Mouse (Mus musculus) kidney, embryonic 16.5 days (tissue): ENCODE measurements around the gene C1ra. TPM values are rescaled to one million over a fixed set of nuclear protein-coding genes. Genes with fewer than 3 reads are reported as not detected.
A peak's percentile ranks its signal among the peaks of the same experiment; 100 is the strongest.
"Not testable (repeated sequence)": the region's sequence is repeated elsewhere in the genome, so short reads cannot be mapped to it uniquely, and the experiment has no call there.

ENCODE experiments used
- ATAC-seq: fragments of 200-750 bp; cut with Nextera tagmentation; 2 replicates; pipeline ENCODE4 v1.8.0; 2017; ENCODE audit warnings: moderate TSS enrichment; ENCODE audit not compliant: low FRiP score, low TSS enrichment
- H3K27ac ChIP-seq: fragments of 300-500 bp; sonication (generic); 2 replicates; pipeline ENCODE4 v1.5.1; 2014; ENCODE audit warnings: low read length
- H3K27me3 ChIP-seq: fragments of 300-500 bp; sonication (generic); 2 replicates; pipeline ENCODE4 v1.6.1; 2014; ENCODE audit warnings: low read length, control low read depth, mixed read lengths; ENCODE audit not compliant: insufficient read depth
- H3K36me3 ChIP-seq: fragments of 300-500 bp; sonication (generic); 2 replicates; pipeline ENCODE4 v1.6.1; 2014; ENCODE audit warnings: low read length, control low read depth, mixed read lengths; ENCODE audit not compliant: insufficient read depth
- H3K4me1 ChIP-seq: fragments of 300-500 bp; sonication (generic); 2 replicates; pipeline ENCODE4 v1.6.1; 2014; ENCODE audit warnings: low read length, control low read depth, mixed read lengths; ENCODE audit not compliant: insufficient read depth
- H3K4me2 ChIP-seq: fragments of 300-500 bp; sonication (generic); replicated peaks from 2 replicates; pipeline ENCODE4 v1.6.1; 2014; ENCODE audit warnings: low read depth, low read length
- H3K4me3 ChIP-seq: fragments of 300-500 bp; sonication (generic); 2 replicates; pipeline ENCODE4 v1.5.1; 2014; ENCODE audit warnings: mild to moderate bottlenecking, low read length
- H3K9ac ChIP-seq: fragments of 300-500 bp; sonication (generic); replicated peaks from 2 replicates; pipeline ENCODE4 v1.6.1; 2014; ENCODE audit warnings: low read length
- H3K9me3 ChIP-seq: fragments of 300-500 bp; sonication (generic); 2 replicates; pipeline ENCODE4 v1.6.1; 2016; ENCODE audit warnings: low read length, control low read depth
- WGBS: fragments of 180-500 bp; shearing (Covaris S2); extraction: QIAGEN DNeasy Blood & Tissue Kit; methylation state at CpG from one replicate; pipeline ENCODE4 v1.1.7; 2014; 5-methylcytosine and 5-hydroxymethylcytosine counted together
- polyA plus RNA-seq: library from polyadenylated mRNA; unstranded; fragments of >200 nt; fragmentation: Nextera tagmentation; extraction: Ambion mirVana; gene quantifications from 2 replicates; pipeline ENCODE4 v1.2.1, GENCODE M21; 2015

C1ra gene
- polyA plus RNA-seq, 1 experiment from 2014 or later = 13.9 TPM

- not testable (repeated sequence) for H3K4me3 ChIP-seq, H3K36me3 ChIP-seq, H3K27ac ChIP-seq, H3K9ac ChIP-seq, H3K27me3 ChIP-seq, H3K9me3 ChIP-seq, H3K4me2 ChIP-seq, H3K4me1 ChIP-seq, ATAC-seq
- 89% methylated on average over 10 of the region's 11 CpGs for whole genome bisulfite sequencing
Observed at GRCm38 (mm10) chr6:124475335-124476075, 36.7 kb upstream of the C1ra start.

GRCm38 (mm10) chr6:124476216-124476615 lies 36.0 kb upstream of the C1ra start:
- Histone ChIP-seq H3K9me3 (no peaks in the 10 kb centered on the region), H3K4me1 (peaks cover 9% of the 10 kb centered on the region), H3K27ac (no peak overlapping the region), H3K27me3 (no peaks in the 10 kb centered on the region), H3K4me3 (no peak overlapping the region), H3K4me2 (no peak overlapping the region), H3K36me3 (no peaks in the 10 kb centered on the region), H3K9ac (no peak overlapping the region)
- no peak for ATAC-seq
- WGBS = 87% methylated on average over 7 of the region's 7 CpGs

DNA sequence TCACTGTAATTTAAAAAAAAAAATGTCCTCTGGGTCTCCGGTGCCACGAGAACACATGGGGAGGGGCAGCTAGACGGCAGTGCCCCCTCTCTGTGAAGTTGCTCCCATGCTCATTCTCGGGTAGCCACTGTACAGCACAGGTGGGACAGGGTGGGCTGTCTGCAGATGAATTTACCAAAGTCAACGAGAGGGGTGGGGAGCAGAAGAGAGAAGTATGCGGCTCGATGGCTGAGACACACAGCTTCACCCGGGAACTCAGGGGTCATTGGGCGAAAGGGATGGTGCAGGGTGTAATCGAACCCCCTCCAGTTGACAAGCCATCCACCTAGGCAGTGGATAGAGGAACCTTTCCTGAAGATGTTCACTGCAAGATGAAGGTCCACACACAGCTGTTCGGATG lies 35.4 kb upstream of the C1ra start:
- H3K27ac ChIP-seq = no peak overlapping the region
- no peak overlapping the region for H3K9ac ChIP-seq
- no peak overlapping the region for H3K4me3 ChIP-seq
- ATAC-seq = no peak
- WGBS = 77% methylated on average over 11 of the region's 11 CpGs
- H3K27me3 ChIP-seq = no peaks in the 10 kb centered on the region
- H3K4me2 ChIP-seq = no peak overlapping the region
- H3K9me3 ChIP-seq = no peaks in the 10 kb centered on the region
- no peaks in the 10 kb centered on the region for H3K36me3 ChIP-seq
- peaks cover 12% of the 10 kb centered on the region for H3K4me1 ChIP-seq

- Histone ChIP-seq H3K4me1 (peaks cover 12% of the 10 kb centered on the region), H3K9me3 (no peaks in the 10 kb centered on the region), H3K9ac (no peak overlapping the region), H3K36me3 (no peaks in the 10 kb centered on the region), H3K4me3 (no peak overlapping the region), H3K27me3 (no peaks in the 10 kb centered on the region), H3K27ac (no peak overlapping the region), H3K4me2 (no peak overlapping the region; the same call in 1 of the 2 replicates)
- no peak for ATAC-seq
- 52% methylated on average over 5 of the region's 5 CpGs for WGBS
Observed at GRCm38 (mm10) chr6:124477221-124477655, 35.0 kb upstream of the C1ra start.

DNA sequence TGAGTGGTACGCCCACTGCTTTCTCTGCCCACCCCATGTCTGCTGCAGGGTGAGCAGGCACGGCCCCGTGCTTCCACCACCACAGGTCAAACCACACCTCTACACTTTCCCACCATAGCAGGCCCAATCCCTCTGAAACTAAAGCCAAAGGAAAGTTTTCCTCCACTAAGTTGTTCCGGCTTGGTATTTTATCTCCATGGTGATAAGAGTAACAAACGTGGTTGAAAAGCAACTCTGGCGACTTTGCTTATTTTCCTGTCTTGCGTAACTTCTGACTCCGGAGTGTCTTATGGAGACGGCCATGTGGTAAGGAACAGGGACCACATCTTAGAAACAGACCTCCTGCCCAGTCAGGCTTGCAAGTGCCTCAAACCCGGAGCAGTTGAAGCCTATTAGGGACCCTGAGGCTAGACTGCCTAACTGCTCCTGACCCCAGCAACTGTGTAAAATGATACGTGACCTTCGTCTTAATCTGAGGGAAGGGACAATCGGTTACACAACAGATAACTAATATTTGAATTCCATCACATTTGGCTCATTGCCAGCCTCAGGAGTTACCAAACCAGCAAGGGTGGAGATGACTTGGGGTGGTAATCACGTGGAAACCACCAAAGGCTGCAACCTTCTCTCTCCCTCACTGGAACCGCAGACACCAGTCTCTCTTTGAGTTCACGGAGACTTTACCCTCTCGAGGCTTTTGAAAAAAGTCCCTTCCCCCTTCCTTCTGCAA lies 34.1 kb upstream of the C1ra start:
- no peaks in the 10 kb centered on the region for H3K27me3 ChIP-seq
- no peaks in the 10 kb centered on the region for H3K9me3 ChIP-seq
- no peaks in the 10 kb centered on the region for H3K36me3 ChIP-seq
- 49% methylated on average over 17 of the region's 17 CpGs for WGBS
- no peak overlapping the region for H3K4me3 ChIP-seq
- H3K27ac ChIP-seq = 0 out of 2 replicates have a peak overlapping the region, but pooled peaks have one; percentile 3
- H3K4me2 ChIP-seq = no peak overlapping the region
- H3K4me1 ChIP-seq = peaks cover 12% of the 10 kb centered on the region
- ATAC-seq = no peak
- no peak overlapping the region for H3K9ac ChIP-seq

GRCm38 (mm10) chr6:124478874-124479572 lies 33.2 kb upstream of the C1ra start:
- Histone ChIP-seq H3K4me3 (no peak overlapping the region), H3K9me3 (no peaks in the 10 kb centered on the region), H3K4me2 (no peak overlapping the region), H3K4me1 (peaks cover 12% of the 10 kb centered on the region), H3K27me3 (no peaks in the 10 kb centered on the region), H3K27ac (no peak overlapping the region), H3K9ac (no peak overlapping the region), H3K36me3 (no peaks in the 10 kb centered on the region)
- no peak for ATAC-seq
- WGBS = 90% methylated on average over 3 of the region's 3 CpGs

- no peak for ATAC-seq
- Histone ChIP-seq H3K9ac (no peak overlapping the region), H3K4me2 (no peak overlapping the region), H3K9me3 (no peaks in the 10 kb centered on the region), H3K4me3 (no peak overlapping the region), H3K27me3 (no peaks in the 10 kb centered on the region), H3K36me3 (no peaks in the 10 kb centered on the region), H3K27ac (no peak overlapping the region), H3K4me1 (peaks cover 12% of the 10 kb centered on the region)
- 80% methylated on average over 3 of the region's 3 CpGs for WGBS
Observed at GRCm38 (mm10) chr6:124479573-124479930, 32.7 kb upstream of the C1ra start.

GRCm38 (mm10) chr6:124480295-124480694 lies 31.9 kb upstream of the C1ra start:
- no peaks in the 10 kb centered on the region for H3K27me3 ChIP-seq
- H3K36me3 ChIP-seq = no peaks in the 10 kb centered on the region
- H3K4me3 ChIP-seq = no peak overlapping the region
- no peak overlapping the region for H3K9ac ChIP-seq
- H3K9me3 ChIP-seq = no peaks in the 10 kb centered on the region
- H3K4me1 ChIP-seq = peaks cover 12% of the 10 kb centered on the region
- H3K27ac ChIP-seq = no peak overlapping the region
- 50% methylated on average over 4 of the region's 4 CpGs for WGBS
- no peak for ATAC-seq
- no peak overlapping the region for H3K4me2 ChIP-seq

DNA sequence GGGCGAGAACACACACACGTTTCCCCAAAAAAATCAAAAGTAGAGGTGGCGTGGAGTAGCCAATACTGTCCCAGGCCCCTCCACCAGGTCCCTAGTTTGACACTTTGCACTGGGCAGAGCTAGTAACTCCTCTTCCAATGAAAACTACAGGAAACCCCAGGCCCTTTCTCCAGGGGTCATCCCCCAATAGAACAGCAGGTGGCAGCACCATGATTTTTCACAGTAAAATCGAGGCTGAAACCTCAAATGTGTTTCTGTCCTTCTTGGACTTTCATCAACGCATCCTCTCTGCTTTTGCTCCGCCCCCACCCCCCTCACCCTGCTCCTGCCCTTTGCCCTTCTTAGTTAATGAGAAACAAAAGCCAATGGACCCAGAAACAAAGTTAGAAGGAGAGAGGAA lies 30.6 kb upstream of the C1ra start:
- Histone ChIP-seq H3K36me3 (no peaks in the 10 kb centered on the region), H3K4me1 (peaks cover 12% of the 10 kb centered on the region), H3K4me3 (0 out of 2 replicates have a peak overlapping the region, but pooled peaks have one; percentile 4), H3K9me3 (no peaks in the 10 kb centered on the region), H3K27ac (no peak overlapping the region; the same call in 1 of the 2 replicates), H3K9ac (0 out of 2 replicates have a peak overlapping the region, but pooled peaks have one; percentile 37), H3K27me3 (no peaks in the 10 kb centered on the region), H3K4me2 (peak overlapping the region; percentile 14; the same call in 1 of the 2 replicates)
- WGBS = 27% methylated on average over 6 of the region's 6 CpGs
- peak; percentile 60 for ATAC-seq
